Mouse (Mus musculus) midbrain, embryonic 13.5 days (tissue): Measurements from ENCODE around the gene Dnttip1. TPM values are rescaled to one million over a fixed set of nuclear protein-coding genes. Genes with fewer than 3 reads are reported as not detected.
A peak's percentile ranks its signal among the peaks of the same experiment; 100 is the strongest.

Experiments
- ATAC-seq: fragments of 200-750 bp; cut with Nextera tagmentation; 2 replicates; pipeline ENCODE4 v1.8.0; 2017; ENCODE audit warnings: mild to moderate bottlenecking, moderate TSS enrichment, moderate library complexity
- H3K27ac ChIP-seq: fragments of 300-500 bp; sonication (generic); 2 replicates; pipeline ENCODE4 v1.5.1; 2015; ENCODE audit warnings: inconsistent platforms, mild to moderate bottlenecking, moderate library complexity
- H3K27me3 ChIP-seq: fragments of 300-500 bp; sonication (generic); 2 replicates; pipeline ENCODE4 v1.6.1; 2015; ENCODE audit warnings: mild to moderate bottlenecking, inconsistent platforms
- H3K36me3 ChIP-seq: fragments of 300-500 bp; sonication (generic); 2 replicates; pipeline ENCODE4 v1.6.1; 2015; ENCODE audit warnings: mild to moderate bottlenecking, inconsistent platforms
- H3K4me1 ChIP-seq: fragments of 300-500 bp; sonication (generic); replicated peaks from 2 replicates; pipeline ENCODE4 v1.6.1; 2015; ENCODE audit warnings: inconsistent platforms
- H3K4me2 ChIP-seq: fragments of 300-500 bp; sonication (generic); replicated peaks from 2 replicates; pipeline ENCODE4 v1.6.1; 2015; ENCODE audit warnings: moderate library complexity, mild to moderate bottlenecking, inconsistent platforms
- H3K4me3 ChIP-seq: fragments of 300-500 bp; sonication (generic); replicated peaks from 2 replicates; pipeline ENCODE4 v1.5.1; 2015; ENCODE audit warnings: mild to moderate bottlenecking, inconsistent platforms
- H3K9ac ChIP-seq: fragments of 300-500 bp; sonication (generic); replicated peaks from 2 replicates; pipeline ENCODE4 v1.6.1; 2015; ENCODE audit warnings: mild to moderate bottlenecking, inconsistent platforms
- H3K9me3 ChIP-seq: fragments of 300-500 bp; sonication (generic); 2 replicates; pipeline ENCODE4 v1.6.1; 2016; ENCODE audit warnings: mild to moderate bottlenecking, inconsistent platforms
- WGBS: fragments of 180-500 bp; shearing (Covaris S2); methylation state at CpG from one replicate; pipeline ENCODE4 v1.1.7; 2015; 5-methylcytosine and 5-hydroxymethylcytosine counted together
- polyA plus RNA-seq: library from polyadenylated mRNA; unstranded; fragments of >200 nt; fragmentation: Nextera tagmentation; extraction: Ambion mirVana; gene quantifications from 2 replicates; pipeline ENCODE4 v1.2.1, GENCODE M21; 2015

The Dnttip1 gene
- polyA plus RNA-seq, 1 experiment from 2014 or later: 65.4 TPM

DNA sequence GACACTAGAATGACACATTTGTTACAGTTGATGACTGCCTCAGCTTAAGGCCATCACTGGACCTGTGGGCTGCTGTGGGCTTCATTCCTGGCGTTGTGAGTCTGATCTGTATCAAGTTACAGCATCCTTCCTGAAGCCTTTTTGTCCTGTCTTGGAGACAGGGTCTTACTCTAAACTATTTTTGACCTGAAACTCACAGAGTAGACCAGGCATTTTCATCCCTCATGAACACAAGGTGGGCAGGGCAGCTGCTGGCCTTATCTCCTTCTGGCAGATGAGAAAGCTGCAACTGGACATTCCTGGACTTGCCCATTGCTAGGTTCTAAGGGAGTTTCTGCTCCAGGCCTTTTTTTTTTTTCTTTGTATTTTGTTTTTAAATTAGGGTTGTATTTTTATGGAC lies 12.9 kb downstream of the Dnttip1 start:
- H3K36me3 ChIP-seq: peaks cover 99% of the 10 kb centered on the region
- H3K27me3 ChIP-seq: no peaks in the 10 kb centered on the region
- ATAC-seq: no peak
- no peaks in the 10 kb centered on the region for H3K4me1 ChIP-seq
- no peak overlapping the region for H3K27ac ChIP-seq
- H3K9ac ChIP-seq: no peak overlapping the region
- H3K9me3 ChIP-seq: no peaks in the 10 kb centered on the region
- H3K4me3 ChIP-seq: no peak overlapping the region
- 70% methylated on average over 1 of the region's 1 CpGs for WGBS
- H3K4me2 ChIP-seq: no peak overlapping the region

DNA sequence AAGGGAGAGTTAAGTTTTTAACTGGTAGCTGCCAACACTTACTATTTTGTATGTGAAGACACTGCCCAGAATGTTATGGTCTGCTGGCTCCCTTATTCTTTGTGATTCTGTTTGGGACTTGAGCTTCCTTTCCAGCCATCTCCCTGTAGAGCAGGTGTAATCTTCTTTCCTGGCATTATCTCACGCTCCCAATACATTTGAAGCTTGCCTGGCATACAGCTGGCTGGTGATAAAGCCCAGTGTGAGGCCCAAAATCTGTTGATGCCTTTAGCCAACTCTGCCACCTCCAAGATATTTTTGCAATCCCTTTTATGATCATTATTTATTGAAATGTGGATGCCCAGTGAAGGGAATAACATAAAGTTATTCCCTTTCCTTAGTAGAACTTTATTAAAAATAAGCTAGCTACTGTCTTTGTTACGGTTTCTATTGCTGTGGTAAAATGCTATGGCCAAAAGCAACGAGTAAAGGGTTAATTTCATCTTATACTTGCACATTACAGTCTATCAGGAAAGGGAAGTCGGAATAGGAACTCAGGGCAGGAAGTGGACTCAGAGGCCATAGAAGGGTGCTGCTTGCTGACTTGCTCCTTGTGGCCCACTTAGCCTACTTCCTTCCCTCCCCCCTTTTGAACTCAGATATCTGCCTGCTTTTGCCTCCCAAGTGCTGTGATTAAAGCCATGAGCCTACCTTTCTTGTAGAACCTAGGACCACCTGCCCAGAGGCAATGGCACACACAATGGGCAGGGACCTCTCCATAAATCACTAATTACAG lies 14.5 kb downstream of the Dnttip1 start:
- 92% methylated on average over 4 of the region's 4 CpGs for WGBS
- ATAC-seq: no peak
- H3K4me1 ChIP-seq: no peaks in the 10 kb centered on the region
- H3K27me3 ChIP-seq: no peaks in the 10 kb centered on the region
- peaks cover 91% of the 10 kb centered on the region for H3K36me3 ChIP-seq
- no peak overlapping the region for H3K9ac ChIP-seq
- no peak overlapping the region for H3K4me2 ChIP-seq
- no peak overlapping the region for H3K27ac ChIP-seq
- no peaks in the 10 kb centered on the region for H3K9me3 ChIP-seq
- no peak overlapping the region for H3K4me3 ChIP-seq

DNA sequence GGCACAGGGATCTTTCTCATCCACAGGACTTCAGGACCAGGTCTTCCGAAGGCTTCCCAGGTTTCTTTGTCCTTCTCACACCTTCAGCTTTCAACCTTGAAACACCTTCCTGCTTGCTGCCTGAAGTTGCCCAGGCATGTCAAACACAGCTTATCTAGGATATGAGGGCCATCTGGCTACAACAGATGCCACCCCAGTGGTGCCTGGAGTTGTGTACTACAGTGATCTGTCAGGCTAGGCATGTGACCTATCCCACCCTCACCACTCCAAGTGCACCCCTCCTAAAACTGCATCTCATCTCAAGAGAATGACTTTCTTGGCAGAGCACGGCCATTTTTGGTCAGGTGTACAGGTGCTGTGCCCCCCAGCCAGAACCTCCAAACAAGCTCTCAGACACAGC lies 15.7 kb downstream of the Dnttip1 start:
- Histone ChIP-seq H3K4me1 (no peaks in the 10 kb centered on the region), H3K36me3 (peaks cover 91% of the 10 kb centered on the region)
- WGBS: 100% methylated on average over 2 of the region's 2 CpGs

DNA sequence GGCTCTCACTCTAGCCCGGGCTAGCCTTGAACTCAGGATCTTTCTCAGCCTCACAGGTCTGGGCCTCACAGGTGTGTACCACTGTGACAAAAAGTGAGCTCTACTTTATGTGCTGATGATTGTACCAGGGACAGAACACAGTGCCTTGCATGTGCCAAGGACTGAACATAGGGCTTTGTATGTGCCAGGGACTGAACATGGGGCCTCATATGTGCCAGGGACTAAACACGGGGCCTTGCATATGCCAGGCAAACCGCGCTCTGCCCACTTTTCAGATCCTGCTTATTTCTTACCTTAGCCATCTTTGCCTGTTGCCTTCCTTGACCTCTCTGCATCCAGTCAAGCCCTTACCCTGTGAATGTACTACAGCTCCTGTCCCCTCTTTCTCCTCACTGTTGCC lies 16.2 kb downstream of the Dnttip1 start:
- peaks cover 91% of the 10 kb centered on the region for H3K36me3 ChIP-seq
- ATAC-seq: no peak
- no peaks in the 10 kb centered on the region for H3K4me1 ChIP-seq
- no peak overlapping the region for H3K4me2 ChIP-seq
- no peaks in the 10 kb centered on the region for H3K9me3 ChIP-seq
- no peaks in the 10 kb centered on the region for H3K27me3 ChIP-seq
- WGBS: 98% methylated on average over 4 of the region's 4 CpGs
- H3K4me3 ChIP-seq: no peak overlapping the region
- H3K9ac ChIP-seq: no peak overlapping the region
- H3K27ac ChIP-seq: no peak overlapping the region

More for the DNA sequence above, 15.7 kb downstream of the Dnttip1 start:
- no peak overlapping the region for H3K9ac ChIP-seq
- no peak overlapping the region for H3K4me2 ChIP-seq
- no peak overlapping the region for H3K27ac ChIP-seq
- H3K4me3 ChIP-seq: no peak overlapping the region
- H3K9me3 ChIP-seq: no peaks in the 10 kb centered on the region
- no peaks in the 10 kb centered on the region for H3K27me3 ChIP-seq
- ATAC-seq: no peak

DNA sequence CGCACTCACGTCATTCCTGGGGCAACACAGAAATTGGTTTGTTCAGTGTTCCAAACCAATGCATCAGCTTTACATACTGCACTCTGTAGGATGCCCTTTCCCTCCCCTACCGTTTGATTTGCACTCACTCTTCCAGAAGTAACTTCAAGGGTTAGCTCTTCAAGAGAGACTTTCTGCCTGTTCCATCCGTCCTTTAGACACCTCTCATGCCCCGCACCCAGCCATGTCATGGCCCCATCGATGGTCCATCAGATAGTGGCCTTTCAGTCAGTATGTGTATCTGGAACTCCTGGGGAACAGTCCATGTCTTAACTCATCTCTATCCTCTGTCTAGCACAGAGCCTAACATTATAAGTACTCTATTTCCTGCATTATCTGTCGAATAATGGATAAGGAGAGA lies 16.8 kb downstream of the Dnttip1 start:
- Histone ChIP-seq H3K9ac (no peak overlapping the region), H3K9me3 (no peaks in the 10 kb centered on the region), H3K4me3 (no peak overlapping the region), H3K4me1 (no peaks in the 10 kb centered on the region), H3K4me2 (no peak overlapping the region), H3K36me3 (peaks cover 91% of the 10 kb centered on the region), H3K27me3 (no peaks in the 10 kb centered on the region), H3K27ac (no peak overlapping the region)
- 87% methylated on average over 7 of the region's 7 CpGs for WGBS
- no peak for ATAC-seq

DNA sequence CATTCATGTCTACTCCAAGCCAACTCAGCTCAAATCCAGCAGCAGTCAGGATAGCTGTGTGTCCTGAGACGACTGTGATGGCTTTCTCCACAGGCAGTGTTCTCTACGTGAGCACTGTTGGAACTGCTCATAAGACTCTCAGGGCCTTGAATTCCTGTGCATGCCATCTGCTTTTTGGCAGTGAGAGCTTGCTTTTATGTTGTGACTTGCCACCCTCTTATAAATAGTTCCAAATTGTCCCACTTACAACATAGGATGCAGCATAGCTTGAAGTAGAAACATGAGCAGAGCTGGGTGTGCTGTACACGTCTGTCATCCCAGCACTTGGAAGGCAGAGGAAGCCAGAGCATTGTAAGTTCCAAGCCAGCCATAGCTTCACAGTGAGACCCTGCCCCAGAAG lies 20.1 kb downstream of the Dnttip1 start:
- Histone ChIP-seq H3K9me3 (no peaks in the 10 kb centered on the region), H3K4me1 (peaks cover 11% of the 10 kb centered on the region), H3K4me2 (no peak overlapping the region), H3K27me3 (no peaks in the 10 kb centered on the region), H3K36me3 (peaks cover 68% of the 10 kb centered on the region), H3K9ac (no peak overlapping the region), H3K4me3 (no peak overlapping the region), H3K27ac (no peak overlapping the region)
- no peak for ATAC-seq
- 90% methylated on average over 3 of the region's 3 CpGs for WGBS

DNA sequence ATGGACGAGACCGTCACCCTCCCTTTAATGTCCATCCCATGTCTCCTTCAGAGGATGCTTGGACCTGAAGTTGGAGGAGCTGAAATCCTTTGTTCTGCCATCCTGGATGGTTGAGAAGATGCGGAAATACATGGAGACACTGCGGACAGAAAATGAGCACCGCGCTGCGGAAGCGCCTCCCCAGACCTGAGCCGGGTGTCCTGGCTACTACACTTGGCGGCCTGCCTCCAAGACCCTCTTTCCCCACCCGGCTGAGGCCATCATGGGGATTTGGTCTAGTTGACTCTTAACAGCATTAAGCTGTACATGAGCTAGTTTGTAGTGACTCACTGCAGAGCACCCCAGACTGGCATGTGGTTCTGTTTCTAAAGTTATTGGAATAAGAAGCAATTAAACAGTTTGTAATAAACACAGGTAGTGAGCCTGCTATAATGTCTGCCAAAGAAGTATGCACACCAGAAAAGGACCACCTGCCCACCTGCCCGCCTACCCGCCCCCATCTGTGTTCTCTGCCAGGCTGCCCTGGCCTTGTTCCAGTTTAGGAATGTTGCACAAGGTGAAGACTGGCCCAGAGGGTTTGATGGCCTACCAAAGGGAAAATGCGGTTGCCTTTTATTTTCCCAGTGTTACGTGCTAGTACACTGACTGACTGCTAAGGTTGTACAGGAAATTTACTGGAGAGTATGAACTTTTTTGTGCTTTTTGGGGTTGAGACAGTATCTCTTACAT lies 22.2 kb downstream of the Dnttip1 start:
- no peak overlapping the region for H3K4me2 ChIP-seq
- 96% methylated on average over 15 of the region's 15 CpGs for WGBS
- peaks cover 26% of the 10 kb centered on the region for H3K4me1 ChIP-seq
- no peak for ATAC-seq
- H3K36me3 ChIP-seq: peaks cover 53% of the 10 kb centered on the region
- no peak overlapping the region for H3K9ac ChIP-seq
- H3K27me3 ChIP-seq: no peaks in the 10 kb centered on the region
- no peak overlapping the region for H3K27ac ChIP-seq
- H3K4me3 ChIP-seq: no peak overlapping the region
- H3K9me3 ChIP-seq: no peaks in the 10 kb centered on the region

DNA sequence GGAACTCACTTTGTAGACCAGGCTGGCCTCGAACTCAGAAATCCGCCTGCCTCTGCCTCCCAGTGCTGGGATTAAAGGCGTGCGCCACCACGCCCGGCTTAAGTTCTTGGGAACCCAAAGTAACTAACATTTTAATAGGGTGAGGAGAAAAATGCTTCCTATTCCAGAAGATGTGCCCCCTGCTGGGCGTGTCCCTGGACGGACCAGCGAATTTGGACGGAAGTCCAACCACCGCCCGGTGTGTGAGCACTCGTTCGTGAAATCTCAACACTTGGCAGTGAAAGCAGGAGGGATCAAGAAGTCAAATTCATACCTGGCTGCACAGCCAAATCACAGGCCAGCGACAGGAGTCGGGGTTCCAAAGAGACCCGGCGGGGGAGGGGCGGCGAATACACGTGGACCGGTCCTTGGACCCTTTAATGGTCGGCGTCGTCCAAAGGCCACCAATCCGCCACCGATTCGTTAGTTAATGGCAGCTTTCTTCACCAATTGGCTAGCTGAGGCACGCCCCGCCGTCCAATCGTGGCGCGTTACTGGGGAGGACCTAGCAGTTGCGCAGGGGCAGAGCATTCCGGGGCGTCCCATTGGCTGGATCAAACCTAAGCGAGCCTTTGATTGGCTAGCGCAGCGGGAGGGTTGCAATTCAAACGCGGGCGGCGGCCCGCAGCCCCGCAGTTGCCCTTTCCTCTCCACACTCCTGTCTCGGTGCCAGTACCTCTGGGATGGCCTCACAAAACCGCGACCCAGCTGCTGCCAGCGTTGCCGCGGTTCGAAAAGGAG lies 23.7 kb downstream of the Dnttip1 start, which contains the start of gene Ube2c:
Ube2c (plus strand) TSS at position 641 of the 780 bp plus-strand sequence.
- 2% methylated on average over 53 of the region's 53 CpGs for WGBS
- Histone ChIP-seq H3K4me1 (peaks cover 26% of the 10 kb centered on the region), H3K4me3 (peak within 1 kb of the TSS; percentile 86), H3K9me3 (no peaks in the 10 kb centered on the region), H3K36me3 (peaks cover 46% of the 10 kb centered on the region), H3K27ac (no peak within 1 kb of the TSS), H3K27me3 (no peaks in the 10 kb centered on the region), H3K9ac (peak within 1 kb of the TSS; percentile 71), H3K4me2 (peak within 1 kb of the TSS; percentile 97)
- peak; percentile 100 for ATAC-seq

DNA sequence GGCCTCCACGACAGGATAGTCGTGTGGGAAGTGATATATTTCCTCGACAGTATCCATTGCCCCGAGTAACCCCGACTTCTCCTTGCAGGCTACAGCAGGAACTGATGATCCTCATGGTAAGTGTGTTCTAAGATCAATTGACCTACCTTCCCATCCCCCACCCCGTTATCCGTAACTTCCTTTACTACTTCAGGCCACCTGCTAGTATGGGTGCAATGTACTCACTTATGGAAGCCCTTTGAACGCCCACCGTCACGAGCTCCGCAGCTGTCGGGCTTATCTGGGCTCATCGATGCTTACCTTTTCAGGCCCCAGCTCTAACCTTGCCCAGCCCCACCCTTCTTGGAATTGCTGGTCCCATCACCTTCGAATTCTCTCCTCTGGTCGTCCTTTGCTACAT lies 24.5 kb downstream of the Dnttip1 start:
- H3K4me2 ChIP-seq: peak overlapping the region; percentile 97
- no peaks in the 10 kb centered on the region for H3K27me3 ChIP-seq
- peak overlapping the region; percentile 71 for H3K9ac ChIP-seq
- 4% methylated on average over 15 of the region's 15 CpGs for WGBS
- H3K9me3 ChIP-seq: no peaks in the 10 kb centered on the region
- H3K27ac ChIP-seq: no peak overlapping the region
- peaks cover 39% of the 10 kb centered on the region for H3K36me3 ChIP-seq
- ATAC-seq: no peak
- H3K4me1 ChIP-seq: peaks cover 26% of the 10 kb centered on the region
- H3K4me3 ChIP-seq: peak overlapping the region; percentile 86

DNA sequence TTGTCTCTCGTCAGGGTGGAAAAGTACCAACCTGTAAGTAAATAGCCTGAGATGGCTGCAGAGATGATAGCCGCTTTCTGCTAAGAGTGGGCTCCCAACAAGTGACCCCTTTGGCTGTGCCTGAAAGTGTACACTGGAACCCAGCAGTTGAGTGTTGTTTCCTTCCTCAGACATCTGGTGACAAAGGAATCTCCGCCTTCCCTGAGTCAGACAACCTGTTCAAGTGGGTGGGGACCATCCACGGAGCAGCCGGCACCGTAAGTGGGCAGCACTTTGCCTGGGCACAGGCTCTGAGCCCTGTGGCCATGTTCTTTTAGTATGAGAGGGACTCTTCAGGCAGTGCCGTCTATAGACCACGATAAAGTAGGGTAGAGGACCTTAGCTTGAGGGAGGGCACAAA lies 25.3 kb downstream of the Dnttip1 start:
- Histone ChIP-seq H3K4me1 (peaks cover 26% of the 10 kb centered on the region), H3K36me3 (peaks cover 31% of the 10 kb centered on the region), H3K4me3 (peak overlapping the region; percentile 86), H3K4me2 (peak overlapping the region; percentile 97), H3K27me3 (no peaks in the 10 kb centered on the region), H3K9ac (peak overlapping the region; percentile 71), H3K27ac (no peak overlapping the region), H3K9me3 (no peaks in the 10 kb centered on the region)
- WGBS: 85% methylated on average over 8 of the region's 8 CpGs
- ATAC-seq: no peak

DNA sequence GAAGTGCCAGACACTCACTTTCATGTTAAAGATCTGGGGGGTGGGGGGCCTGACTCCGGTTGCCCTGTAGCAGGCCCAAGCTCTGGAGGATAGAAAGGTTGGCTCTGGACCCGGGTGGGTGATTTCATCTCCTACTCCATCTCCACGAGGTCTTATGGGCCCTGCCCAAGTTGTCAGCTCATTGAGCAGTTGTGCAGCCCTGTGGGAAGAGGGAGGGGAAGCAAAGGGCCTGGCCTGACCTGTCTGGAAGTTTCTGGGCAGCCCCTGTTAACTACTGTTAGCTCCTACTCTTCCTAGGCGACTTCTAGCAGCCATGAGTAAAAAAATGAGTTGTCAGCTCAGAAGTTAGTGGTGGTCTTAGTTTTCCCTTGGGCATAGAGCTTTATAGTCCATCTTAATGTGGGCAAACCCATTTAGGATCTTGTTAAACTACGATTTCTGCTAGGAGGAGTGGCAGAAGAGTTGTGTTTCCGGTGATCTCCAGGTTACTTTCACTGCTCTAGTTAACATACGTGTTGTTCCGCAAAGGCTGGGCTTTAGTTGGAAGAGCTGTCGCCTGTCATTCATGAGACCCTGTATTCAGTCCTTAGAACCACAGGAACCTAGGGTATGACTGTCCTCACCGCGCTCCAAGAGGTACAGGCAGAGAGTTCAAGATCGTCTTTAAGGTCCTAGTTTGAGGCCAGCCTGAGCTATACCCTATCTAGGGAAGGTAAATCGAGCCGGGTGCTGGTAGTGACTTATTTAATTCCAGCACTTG lies 27.6 kb downstream of the Dnttip1 start:
- Histone ChIP-seq H3K36me3 (peaks cover 9% of the 10 kb centered on the region; the same call in 1 of the 2 replicates), H3K27me3 (no peaks in the 10 kb centered on the region), H3K9ac (no peak overlapping the region), H3K9me3 (no peaks in the 10 kb centered on the region), H3K27ac (no peak overlapping the region), H3K4me1 (peaks cover 26% of the 10 kb centered on the region), H3K4me2 (no peak overlapping the region), H3K4me3 (no peak overlapping the region)
- WGBS: 80% methylated on average over 14 of the region's 14 CpGs
- no peak for ATAC-seq
